Mouse (Mus musculus) liver, postnatal 0 days (tissue): ENCODE measurements around the gene Zbtb46.

Experiments
- CTCF ChIP-seq: sonication (generic); IDR thresholded peaks from 2 replicates; pipeline ENCODE4 v1.5.1; 2016; ENCODE audit warnings: antibody characterized with exemption, low read depth
- EP300 ChIP-seq: IDR thresholded peaks from 2 replicates; pipeline ENCODE4 v1.6.1; 2016; ENCODE audit warnings: antibody characterized with exemption, low read depth, mild to moderate bottlenecking

GRCm38 (mm10) chr2:181470285-181470684 is 11.1 kb upstream of the Zbtb46 start:
- no peak for TF ChIP-seq CTCF
- no peak for TF ChIP-seq EP300
